Comparison of ENCODE assay signal across 9 mouse cellular contexts in the genomic region with DNA sequence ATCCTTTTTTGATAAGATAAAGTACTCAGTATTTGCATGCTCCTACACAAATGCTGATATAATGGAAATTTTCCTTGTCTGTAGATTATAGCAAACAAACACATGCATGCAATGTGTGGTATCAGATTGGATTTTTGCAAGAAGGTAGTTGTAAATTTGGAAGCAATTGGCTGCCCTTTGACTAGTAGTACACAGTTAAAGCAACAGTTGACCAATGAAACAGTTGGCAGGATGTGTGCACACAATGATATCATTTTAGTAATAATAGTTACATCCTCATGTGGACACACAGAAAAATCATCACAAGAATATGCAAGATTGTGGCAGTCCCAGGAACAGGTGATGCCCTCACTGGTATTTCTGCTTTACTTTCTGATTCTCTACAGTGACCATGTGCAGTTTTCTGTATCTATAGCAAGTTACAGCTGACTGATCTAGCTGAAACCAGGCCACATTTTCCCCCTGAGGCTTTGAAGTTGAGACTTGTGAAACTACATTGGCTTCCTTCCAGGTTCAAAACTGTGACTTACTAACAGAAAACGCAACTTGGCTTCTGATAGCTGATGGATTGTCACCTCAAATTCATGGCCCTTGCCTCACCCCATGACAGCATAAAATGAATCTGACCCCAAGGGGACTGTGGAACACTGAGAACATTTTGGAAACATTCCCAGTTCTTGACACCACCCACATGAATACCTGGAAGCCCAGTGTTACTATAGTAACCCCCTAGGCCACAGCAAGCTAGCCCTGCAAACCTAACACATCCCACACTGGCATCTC.
DNase-seq lines count a peak whose midpoint lies in the region; TF ChIP-seq lines count a peak whose summit lies in the region.
"Had no signal": no experiment of that assay in that cellular context is flagged by ENCODE, and none has a peak within 500 bp of the region (broad histone marks: within the 10 kb centered on the region; RNA-seq: fewer than 3 reads in every experiment).

No protein-coding gene starts in this region.

- TF ChIP-seq POLR2A in cortical plate, adult 2 months (IDR thresholded peaks at IDR 0.05; ENCODE audit: extremely low read depth, insufficient read depth, low read length): no peak

- H3K4me1 ChIP-seq in cortical plate, adult 2 months (ENCODE audit: control insufficient read depth, insufficient read depth, low read length): no peaks in the 10 kb centered on the region

- TF ChIP-seq CTCF in cortical plate, adult 2 months (IDR thresholded peaks at IDR 0.05; ENCODE audit: extremely low read depth, insufficient read depth, low read length): no peak

- no peak overlapping the region for H3K4me3 ChIP-seq in cortical plate, adult 2 months (ENCODE audit: insufficient read depth, low read length)
- H3K4me3 ChIP-seq: myocyte had no signal

- peak; percentile 96 for DNase-seq in heart, adult 11 months
- DNase-seq in heart, postnatal 4 days: no peak
- peak; percentile 81 for DNase-seq in 416B (ENCODE audit: low read depth)
- DNase-seq in kidney, postnatal 10 days: peak; percentile 26
- no peak for DNase-seq in layer of hippocampus, adult 18-20 months (ENCODE audit: low spot score in 2 of 2)
- DNase-seq in right cerebral cortex, postnatal 36 days (ENCODE audit: low spot score in 2 of 2): no peak
- DNase-seq in spleen, postnatal 4 days (ENCODE audit: low spot score in 2 of 2): no peak

- H3K27ac ChIP-seq in cortical plate, adult 2 months (ENCODE audit: insufficient read depth, low read length): peak overlapping the region; percentile 59; the same call in 1 of the 2 replicates

Comparison
In these comparisons a context has a peak if more than half of its experiments do, and no peak if none do; other contexts are left out.
1. DNase-seq: peak in heart, adult 11 months (single experiment), 416B (single experiment) and kidney, postnatal 10 days (single experiment); none in heart, postnatal 4 days (single experiment), layer of hippocampus, adult 18-20 months (0 of 2), right cerebral cortex, postnatal 36 days (0 of 2) and spleen, postnatal 4 days (0 of 2).